Mouse (Mus musculus) stomach, embryonic 14.5 days (tissue): ENCODE measurements at regions not wholly inside any gene's neighbourhood (a gene's known extent, or its start where the extent isn't known, plus 50 kb on each side); places are given as distances from the start of the nearest gene placed in this dataset.

Experiments used
- ATAC-seq: fragments of 200-750 bp; cut with Nextera tagmentation; 2 replicates; pipeline ENCODE4 v1.8.0; 2017; ENCODE audit warnings: low read depth, moderate TSS enrichment; ENCODE audit not compliant: insufficient number of reproducible peaks, insufficient read depth, low FRiP score
- H3K27ac ChIP-seq: fragments of 300-500 bp; sonication (generic); 2 replicates; pipeline ENCODE4 v1.5.1; 2014; ENCODE audit warnings: mild to moderate bottlenecking, low read length, moderate library complexity, mixed read lengths
- H3K27me3 ChIP-seq: fragments of 300-500 bp; sonication (generic); 2 replicates; pipeline ENCODE4 v1.6.1; 2014; ENCODE audit warnings: low read length, control low read depth, mixed read lengths; ENCODE audit not compliant: control insufficient read depth, insufficient read depth
- H3K36me3 ChIP-seq: fragments of 300-500 bp; sonication (generic); 2 replicates; pipeline ENCODE4 v1.6.1; 2014; ENCODE audit warnings: mild to moderate bottlenecking, control low read depth, low read length, moderate library complexity, mixed read lengths; ENCODE audit not compliant: control insufficient read depth, insufficient read depth
- H3K4me1 ChIP-seq: fragments of 300-500 bp; sonication (generic); 2 replicates; pipeline ENCODE4 v1.6.1; 2014; ENCODE audit warnings: low read length, control low read depth, mixed read lengths; ENCODE audit not compliant: control insufficient read depth, insufficient read depth
- H3K4me2 ChIP-seq: fragments of 300-500 bp; sonication (generic); replicated peaks from 2 replicates; pipeline ENCODE4 v1.6.1; 2014; ENCODE audit warnings: low read depth, low read length, control low read depth
- H3K4me3 ChIP-seq: fragments of 300-500 bp; sonication (generic); 2 replicates; pipeline ENCODE4 v1.5.1; 2014; ENCODE audit warnings: low read depth, low read length, control low read depth
- H3K9ac ChIP-seq: fragments of 300-500 bp; sonication (generic); replicated peaks from 2 replicates; pipeline ENCODE4 v1.6.1; 2014; ENCODE audit warnings: low read depth, mild to moderate bottlenecking, control low read depth, low read length, moderate library complexity, mixed read lengths
- H3K9me3 ChIP-seq: fragments of 300-500 bp; sonication (generic); 2 replicates; pipeline ENCODE4 v1.6.1; 2016; ENCODE audit warnings: low read depth, low read length, control low read depth; ENCODE audit not compliant: control insufficient read depth
- WGBS: fragments of 180-500 bp; shearing (Covaris S2); extraction: QIAGEN DNeasy Blood & Tissue Kit; methylation state at CpG from one replicate; pipeline ENCODE4 v1.1.7; 2014; 5-methylcytosine and 5-hydroxymethylcytosine counted together

DNA sequence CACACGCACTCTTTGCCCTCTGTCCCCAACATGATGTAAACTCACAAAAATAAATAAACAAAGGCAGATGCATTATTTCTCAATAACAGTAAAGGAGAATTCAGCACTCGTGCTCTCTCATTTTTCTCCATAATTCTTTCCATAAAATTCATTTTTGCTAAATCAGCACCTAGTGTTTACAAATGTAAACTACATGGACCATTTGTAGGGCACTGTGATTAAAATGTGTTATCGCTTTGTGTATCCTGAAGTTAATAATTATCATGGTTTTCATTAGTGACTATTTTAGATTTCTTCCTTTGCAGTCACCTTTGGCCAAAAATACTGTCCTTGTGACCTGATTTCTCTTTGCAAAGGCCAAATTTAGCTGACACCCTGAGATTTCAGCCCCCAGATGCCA lies 61.0 kb upstream of the Ppm1b start:
- Histone ChIP-seq H3K4me2 (no peak overlapping the region), H3K27ac (no peak overlapping the region), H3K9me3 (no peaks in the 10 kb centered on the region), H3K36me3 (no peaks in the 10 kb centered on the region), H3K4me3 (no peak overlapping the region), H3K27me3 (no peaks in the 10 kb centered on the region), H3K9ac (no peak overlapping the region), H3K4me1 (no peaks in the 10 kb centered on the region)
- 62% methylated on average over 3 of the region's 3 CpGs for WGBS
- no peak for ATAC-seq

DNA sequence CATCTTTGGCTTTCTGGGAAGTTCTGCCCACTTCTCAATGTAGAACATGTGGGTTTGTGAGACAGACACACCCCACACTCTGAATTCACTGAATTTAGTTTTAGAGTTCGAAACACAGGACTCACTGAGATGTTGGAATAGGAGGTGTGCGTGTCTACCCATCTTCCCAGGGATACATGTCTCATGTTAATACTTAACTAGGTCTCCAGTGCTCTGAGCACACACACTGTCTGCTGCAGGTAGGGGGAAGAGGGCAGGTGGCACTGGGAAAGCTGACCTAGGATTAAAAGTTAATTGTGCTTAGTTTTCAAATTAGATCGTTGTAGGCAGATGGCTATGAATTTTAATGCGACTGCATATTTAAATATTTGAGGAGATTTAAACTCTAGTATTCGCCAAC lies 60.0 kb upstream of the Ppm1b start:
- Histone ChIP-seq H3K9ac (no peak overlapping the region), H3K4me3 (no peak overlapping the region), H3K36me3 (no peaks in the 10 kb centered on the region), H3K9me3 (no peaks in the 10 kb centered on the region), H3K27me3 (no peaks in the 10 kb centered on the region), H3K4me1 (no peaks in the 10 kb centered on the region), H3K27ac (no peak overlapping the region), H3K4me2 (no peak overlapping the region)
- ATAC-seq = no peak
- 81% methylated on average over 5 of the region's 5 CpGs for WGBS

DNA sequence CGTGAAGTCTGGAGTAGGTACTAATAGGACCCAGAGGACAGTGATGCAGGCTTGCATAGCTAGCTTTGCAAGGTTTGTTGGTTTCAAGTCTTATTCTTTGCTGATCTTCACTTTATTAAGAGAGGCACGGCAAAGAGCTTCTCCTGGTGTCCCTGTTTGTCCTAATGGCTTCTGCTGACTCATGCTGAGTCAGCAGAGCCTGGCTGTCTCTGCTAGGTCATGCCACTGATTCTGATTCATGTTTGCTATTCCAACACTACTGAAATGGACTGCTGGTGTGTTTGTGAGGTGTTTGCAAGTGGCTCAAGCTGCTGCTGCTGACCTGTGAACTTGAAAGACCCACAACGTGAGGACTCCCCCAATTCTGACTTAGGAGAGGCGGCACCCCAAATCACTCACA lies 58.1 kb upstream of the Ppm1b start:
- Histone ChIP-seq H3K27ac (no peak overlapping the region), H3K4me2 (no peak overlapping the region), H3K4me1 (no peaks in the 10 kb centered on the region), H3K36me3 (no peaks in the 10 kb centered on the region), H3K9ac (no peak overlapping the region), H3K4me3 (no peak overlapping the region), H3K9me3 (no peaks in the 10 kb centered on the region), H3K27me3 (no peaks in the 10 kb centered on the region)
- no peak for ATAC-seq
- WGBS = 86% methylated on average over 4 of the region's 4 CpGs

DNA sequence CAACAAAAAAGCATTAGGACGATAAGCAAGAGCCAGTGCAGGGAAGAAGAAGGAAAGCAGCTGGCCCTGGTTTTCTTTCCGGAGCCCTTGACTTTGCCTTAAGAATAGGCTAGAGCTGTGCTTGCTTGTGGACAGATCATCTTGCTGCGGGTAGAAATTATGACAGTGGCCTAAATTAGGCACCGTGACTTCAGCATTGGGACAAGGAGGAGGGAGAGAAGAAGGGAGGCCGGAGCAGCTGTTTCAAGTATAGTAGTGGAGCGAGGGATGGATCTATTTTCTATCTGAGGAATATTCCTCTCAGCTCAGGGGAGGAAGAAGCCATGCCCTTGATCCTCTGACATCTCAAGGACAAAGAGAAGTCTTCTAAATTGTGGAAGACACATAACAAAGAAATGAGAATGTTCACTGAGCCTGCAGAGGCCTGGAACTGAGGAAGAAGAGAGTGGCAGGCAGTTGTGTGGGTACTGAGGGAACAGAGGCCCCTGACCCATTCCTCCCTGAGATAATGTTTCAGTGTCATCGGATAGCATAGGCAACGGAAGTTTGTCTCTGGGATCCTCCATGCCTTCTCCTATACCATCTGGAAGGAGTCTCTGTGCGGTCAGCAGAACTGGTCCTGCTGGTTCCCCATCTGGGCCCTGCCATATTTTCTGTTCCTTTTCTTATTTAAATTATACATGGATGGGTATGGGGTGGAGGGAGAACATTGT lies 52.8 kb upstream of the Ppm1b start:
- no peaks in the 10 kb centered on the region for H3K4me1 ChIP-seq

More for the DNA sequence above, 52.8 kb upstream of the Ppm1b start:
- no peak overlapping the region for H3K4me3 ChIP-seq
- H3K4me2 ChIP-seq = no peak overlapping the region
- WGBS = 83% methylated on average over 9 of the region's 9 CpGs
- H3K9me3 ChIP-seq = no peaks in the 10 kb centered on the region
- no peak overlapping the region for H3K9ac ChIP-seq
- no peak for ATAC-seq
- H3K27ac ChIP-seq = no peak overlapping the region
- no peaks in the 10 kb centered on the region for H3K27me3 ChIP-seq
- no peaks in the 10 kb centered on the region for H3K36me3 ChIP-seq
